Mouse (Mus musculus) bone marrow, adult 2 months (tissue): ENCODE data around the gene Zup1. TPM values are rescaled to one million over a fixed set of nuclear protein-coding genes. Genes with fewer than 3 reads are reported as not detected.
"Not testable (repeated sequence)": the region's sequence is repeated elsewhere in the genome, so short reads cannot be mapped to it uniquely, and the experiment has no call there.

ENCODE experiments used
- H3K27ac ChIP-seq: fragments of 200-500 bp; 2 replicates; pipeline ENCODE4 v1.5.1; 2012; ENCODE audit warnings: low read depth, mild to moderate bottlenecking, control low read depth, inconsistent platforms, low read length; ENCODE audit not compliant: control insufficient read depth, poor library complexity, insufficient read depth
- H3K4me1 ChIP-seq: fragments of 200-500 bp; 2 replicates; pipeline ENCODE4 v1.6.1; 2011; ENCODE audit warnings: low read length; ENCODE audit not compliant: control insufficient read depth, insufficient read depth
- H3K4me3 ChIP-seq: fragments of 200-500 bp; replicated peaks from 2 replicates; pipeline ENCODE3; 2011; ENCODE audit warnings: mild to moderate bottlenecking, low read depth, low read length, control low read depth; ENCODE audit not compliant: control insufficient read depth
- CTCF ChIP-seq: fragments of 200-500 bp; IDR thresholded peaks from 2 replicates; pipeline ENCODE4 v1.5.1; 2011; ENCODE audit warnings: low read length, control low read depth; ENCODE audit not compliant: control insufficient read depth, insufficient read depth
- POLR2A ChIP-seq: fragments of 200-500 bp; IDR thresholded peaks from 2 replicates; pipeline ENCODE4 v1.6.1; 2011; ENCODE audit warnings: low read depth, mild to moderate bottlenecking, control low read depth, low read length, borderline replicate concordance; ENCODE audit not compliant: control insufficient read depth
- WGBS: fragments of 180-500 bp; shearing (Covaris S2); methylation state at CpG from one replicate; pipeline ENCODE4 v1.1.7; 2018; 5-methylcytosine and 5-hydroxymethylcytosine counted together
- polyA plus RNA-seq: library from polyadenylated mRNA; stranded (reverse); fragments of >200 nt; gene quantifications from 2 replicates; pipeline ENCODE4 v1.2.4, GENCODE M21; 2011; ENCODE audit warnings: low replicate concordance; ENCODE audit not compliant: missing spikeins, insufficient read depth, insufficient read length

Gene Zup1
- polyA plus RNA-seq, 1 experiment: 15.5 TPM

DNA sequence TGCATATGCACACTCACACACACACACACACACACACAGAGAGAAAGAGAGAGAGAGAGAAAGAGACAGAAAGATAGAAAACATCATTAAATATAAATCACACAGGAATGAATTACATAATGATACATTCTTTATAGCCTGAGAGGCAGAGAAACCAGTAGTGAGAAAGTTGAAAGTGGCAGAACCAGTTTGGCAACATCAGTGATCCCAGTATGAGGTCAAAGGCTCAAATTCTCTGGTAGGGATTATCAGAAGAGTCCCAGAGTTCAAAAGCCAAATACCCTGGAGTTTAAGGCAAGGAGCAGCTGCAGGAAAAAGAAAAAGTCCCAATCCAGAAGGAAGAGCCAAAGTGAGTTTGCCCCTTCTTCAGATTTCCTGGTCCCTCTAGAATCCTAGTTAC, 10.4 kb downstream of the Zup1 start:
- no peaks in the 10 kb centered on the region for H3K4me1 ChIP-seq
- no peak overlapping the region for H3K27ac ChIP-seq
- no peak overlapping the region for H3K4me3 ChIP-seq
- TF ChIP-seq CTCF (no peak), POLR2A (no peak)

DNA sequence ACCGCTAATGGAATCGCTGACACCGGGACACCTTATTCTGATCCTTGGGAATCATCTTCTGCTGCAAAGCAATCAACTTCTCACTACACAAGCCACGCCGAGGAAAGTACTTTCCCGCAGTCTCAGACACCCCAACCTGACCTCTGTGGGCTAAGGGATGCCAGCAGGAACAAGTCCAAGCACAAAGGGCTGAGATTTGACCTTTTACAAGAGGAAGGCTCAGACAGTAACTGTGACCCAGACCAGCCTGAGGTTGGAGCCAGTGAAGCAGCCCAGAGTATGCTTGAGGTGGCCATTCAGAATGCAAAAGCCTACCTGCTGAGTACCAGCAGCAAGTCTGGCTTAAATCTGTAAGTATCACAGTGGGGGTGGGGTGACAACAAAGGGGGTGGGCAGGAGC, 45.6 kb downstream of the Zup1 start:
- TF ChIP-seq POLR2A: no peak
- TF ChIP-seq CTCF: no peak
- 17% methylated on average over 6 of the region's 6 CpGs for WGBS
- H3K4me1 ChIP-seq: no peaks in the 10 kb centered on the region; the same call in 1 of the 2 replicates
- H3K27ac ChIP-seq: no peak overlapping the region
- no peak overlapping the region for H3K4me3 ChIP-seq

DNA sequence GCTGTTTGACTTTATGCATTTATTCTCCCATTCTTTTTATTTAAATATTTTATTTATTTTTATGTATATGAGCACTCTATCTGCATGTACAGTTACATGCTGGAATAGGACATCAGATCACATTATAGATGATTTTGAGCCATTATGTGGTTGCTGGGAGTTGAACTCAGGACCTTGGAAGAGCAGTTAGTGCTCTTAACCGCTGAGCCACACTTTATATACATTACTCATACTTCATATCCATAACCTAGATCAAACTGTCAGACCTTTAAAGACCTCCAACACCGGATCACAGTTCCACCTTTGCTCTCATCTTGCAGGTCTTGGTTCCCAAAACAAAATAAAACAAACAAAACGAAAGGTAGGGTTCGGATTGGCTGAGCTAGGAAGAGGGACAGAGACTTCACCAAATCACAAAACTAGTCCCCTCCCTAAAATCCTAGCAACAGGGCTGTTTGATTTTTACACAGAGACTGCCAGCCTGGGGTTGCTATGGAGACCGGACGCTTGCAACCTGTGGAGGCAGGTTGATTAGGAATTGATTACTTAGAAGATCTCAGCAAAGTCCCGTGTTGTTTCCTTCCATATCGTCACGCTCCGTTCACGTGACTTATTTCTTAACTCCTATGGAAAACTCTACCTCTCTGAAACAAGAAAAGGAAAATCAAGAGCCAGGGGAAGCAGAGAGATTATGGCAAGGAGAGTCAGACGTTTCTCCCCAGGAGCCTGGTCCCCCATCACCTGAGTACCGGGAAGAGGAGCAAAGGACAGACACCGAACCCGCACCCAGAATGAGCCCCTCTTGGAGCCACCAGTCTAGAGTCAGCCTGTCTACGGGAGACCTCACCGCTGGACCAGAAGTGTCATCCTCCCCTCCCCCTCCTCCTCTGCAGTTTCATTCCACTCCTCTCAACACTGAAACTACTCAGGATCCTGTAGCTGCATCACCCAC, 46.3 kb downstream of the Zup1 start, which contains the start of gene Rsph4a:
Gene Rsph4a (plus strand): TSS at position 582 of the 952 bp plus-strand sequence.
- 8% methylated on average over 17 of the region's 17 CpGs for WGBS
- TF ChIP-seq CTCF (no peak), POLR2A (no peak)
- Histone ChIP-seq H3K27ac (no peak within 1 kb of the TSS), H3K4me3 (no peak within 1 kb of the TSS), H3K4me1 (no peaks in the 10 kb centered on the region; the same call in 1 of the 2 replicates)

DNA sequence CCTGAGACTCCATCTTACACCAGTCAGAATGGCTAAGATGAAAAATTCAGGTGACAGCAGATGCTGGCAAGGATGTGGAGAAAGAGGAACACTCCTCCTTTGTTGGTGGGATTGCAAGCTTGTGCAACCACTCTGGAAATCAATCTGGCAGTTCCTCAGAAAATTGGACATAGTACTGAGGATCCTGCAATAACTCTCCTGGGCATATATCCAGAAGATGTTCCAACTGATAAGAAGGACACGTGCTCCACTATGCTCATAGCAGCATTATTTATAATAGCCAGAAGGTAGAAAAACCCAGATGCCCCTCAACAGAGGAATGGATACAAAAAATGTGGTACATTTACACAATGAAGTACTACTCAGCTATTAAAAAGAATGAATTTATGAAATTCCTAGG, 49.5 kb downstream of the Zup1 start:
- not testable (repeated sequence) for H3K4me3 ChIP-seq, H3K27ac ChIP-seq, H3K4me1 ChIP-seq
- WGBS: 77% methylated on average over 1 of the region's 1 CpGs

DNA sequence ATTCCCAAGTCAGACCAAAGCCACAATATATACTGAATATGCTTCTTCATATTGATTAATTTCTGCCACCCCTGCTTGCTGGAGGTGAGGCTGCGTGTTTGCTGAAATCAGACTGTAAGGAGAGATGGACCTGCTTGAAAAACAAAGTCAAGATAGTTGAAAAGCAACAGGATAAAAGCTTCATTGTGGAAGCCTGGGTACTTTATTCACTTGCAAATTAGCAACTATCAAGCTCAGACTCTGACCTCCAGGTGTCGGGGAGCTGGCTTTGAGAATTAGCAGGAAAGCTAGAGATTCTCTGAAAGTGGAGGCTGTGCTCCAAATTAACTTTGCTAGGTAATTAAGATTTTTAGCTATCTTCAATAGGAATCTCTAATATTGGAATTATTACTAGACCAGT, 68.7 kb downstream of the Zup1 start:
- not testable (repeated sequence) for H3K4me3 ChIP-seq, H3K27ac ChIP-seq, H3K4me1 ChIP-seq
- 80% methylated on average over 2 of the region's 2 CpGs for WGBS

DNA sequence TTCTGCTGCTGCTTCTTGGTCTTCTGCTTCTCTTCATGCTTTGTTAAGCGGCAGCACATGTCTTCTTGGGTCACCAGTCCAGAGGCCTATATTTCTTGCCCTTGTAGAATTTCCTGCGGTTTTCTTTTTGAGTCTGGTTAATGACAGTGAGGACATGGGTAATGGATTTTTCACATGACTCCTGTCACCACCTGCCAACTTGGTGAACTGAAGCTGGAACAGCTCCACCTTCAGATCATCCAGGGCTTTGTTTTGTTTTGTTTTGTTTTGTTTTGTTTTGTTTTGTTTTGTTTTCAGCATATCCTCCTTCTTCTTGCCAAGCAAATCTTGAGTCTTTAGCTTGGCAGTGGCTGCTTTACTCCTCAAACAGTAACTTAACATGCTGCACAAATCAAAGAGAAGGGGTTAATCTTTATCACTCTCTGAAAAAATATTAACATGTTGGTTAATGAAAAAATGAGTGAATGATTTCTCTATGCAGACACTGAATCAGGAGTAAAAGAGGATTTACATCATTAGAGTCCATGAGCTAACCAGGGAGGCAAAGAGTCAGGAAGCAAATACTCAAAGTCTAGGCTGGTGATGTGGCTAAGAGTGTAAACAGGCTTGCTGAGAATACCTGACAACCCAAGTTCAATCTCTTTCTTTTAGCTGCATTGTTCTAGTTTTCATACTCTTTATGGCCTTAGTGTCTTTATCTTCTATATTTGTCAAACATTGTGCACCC, 78.2 kb downstream of the Zup1 start:
- TF ChIP-seq POLR2A (no peak), CTCF (no peak)
- 76% methylated on average over 2 of the region's 2 CpGs for WGBS
- H3K4me1 ChIP-seq: no peaks in the 10 kb centered on the region
- no peak overlapping the region for H3K4me3 ChIP-seq
- no peak overlapping the region for H3K27ac ChIP-seq

DNA sequence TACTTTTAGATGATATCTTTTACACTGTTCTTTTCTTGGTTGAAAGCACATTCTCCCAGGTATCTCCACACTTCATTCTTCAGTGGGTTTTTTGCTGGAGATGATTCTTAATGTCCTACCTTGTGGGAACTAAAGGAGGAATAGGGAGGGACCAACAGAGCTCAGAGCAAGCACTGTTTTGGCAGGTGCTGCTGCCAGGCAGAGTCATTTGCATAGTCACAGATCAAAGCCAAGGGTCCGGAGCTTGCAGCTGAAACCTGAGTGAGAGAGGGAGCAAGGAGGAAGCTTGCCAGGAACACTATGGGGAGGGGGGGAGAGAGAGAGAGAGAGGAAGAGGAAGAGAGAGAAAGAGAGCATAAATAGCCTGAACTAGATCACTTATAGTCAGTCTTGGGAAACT, 80.6 kb downstream of the Zup1 start:
- H3K4me1 ChIP-seq: no peaks in the 10 kb centered on the region
- TF ChIP-seq POLR2A (no peak), CTCF (no peak)
- 15% methylated on average over 1 of the region's 1 CpGs for WGBS

More for the DNA sequence above, 80.6 kb downstream of the Zup1 start:
- Histone ChIP-seq H3K4me3 (no peak overlapping the region), H3K27ac (no peak overlapping the region)

Other genes starting within 250 kb of the Zup1 start
- not detected in 2 replicates for gene Sult3a2, start 164.6 kb downstream of the Zup1 start, polyA plus RNA-seq
- gene Sult3a1, start 93.5 kb downstream of the Zup1 start, polyA plus RNA-seq: 1.1 TPM in 1 of 2 replicates, not detected in the other
- gene Rsph4a, start 46.2 kb downstream of the Zup1 start, polyA plus RNA-seq: 0.36 TPM in 1 of 2 replicates, not detected in the other
- 6.0 and 47.9 TPM in 2 replicates for gene Rwdd1, start 68.4 kb upstream of the Zup1 start, polyA plus RNA-seq
- gene Trappc3l, start 86.3 kb upstream of the Zup1 start, polyA plus RNA-seq: not detected in 2 replicates
- gene Calhm4, start 93.0 kb upstream of the Zup1 start, polyA plus RNA-seq: not detected in 2 replicates
- not detected in 2 replicates for gene Calhm5, start 145.2 kb upstream of the Zup1 start, polyA plus RNA-seq
- gene Calhm6, start 176.7 kb upstream of the Zup1 start, polyA plus RNA-seq: 5.1 TPM in 1 of 2 replicates, not detected in the other